Mouse (Mus musculus) heart, embryonic 10.5 days (tissue): ENCODE measurements around the gene Plb1. TPM values are rescaled to one million over a fixed set of nuclear protein-coding genes. Genes with fewer than 3 reads are reported as not detected.

Experiments
- DNase-seq: peaks from one replicate; pipeline ENCODE4 v3.0.0-alpha.2; 2017; ENCODE audit warnings: low spot score
- H3K27ac ChIP-seq: fragments of 300-500 bp; sonication (generic); 2 replicates; pipeline ENCODE4 v1.5.1; 2016; ENCODE audit warnings: mild to moderate bottlenecking
- H3K27me3 ChIP-seq: fragments of 300-500 bp; sonication (generic); 2 replicates; pipeline ENCODE4 v1.6.1; 2016; ENCODE audit warnings: mild to moderate bottlenecking; ENCODE audit not compliant: poor library complexity, insufficient read depth, severe bottlenecking
- H3K36me3 ChIP-seq: fragments of 300-500 bp; sonication (generic); 2 replicates; pipeline ENCODE4 v1.6.1; 2016; ENCODE audit warnings: mild to moderate bottlenecking, moderate library complexity
- H3K4me1 ChIP-seq: fragments of 300-500 bp; sonication (generic); 2 replicates; pipeline ENCODE4 v1.6.1; 2016; ENCODE audit warnings: mild to moderate bottlenecking
- H3K4me3 ChIP-seq: fragments of 300-500 bp; sonication (generic); 2 replicates; pipeline ENCODE4 v1.5.1; 2016; ENCODE audit warnings: mild to moderate bottlenecking, moderate library complexity
- H3K9me3 ChIP-seq: fragments of 300-500 bp; sonication (generic); 2 replicates; pipeline ENCODE4 v1.6.1; 2016; ENCODE audit warnings: mild to moderate bottlenecking, moderate library complexity
- WGBS: fragments of 180-500 bp; shearing (Covaris S2); methylation state at CpG from one replicate; pipeline ENCODE4 v1.1.7; 2016; 5-methylcytosine and 5-hydroxymethylcytosine counted together
- polyA plus RNA-seq: library from polyadenylated mRNA; unstranded; fragments of >200 nt; fragmentation: Nextera tagmentation; extraction: Ambion mirVana; gene quantifications from 2 replicates; pipeline ENCODE4 v1.2.1, GENCODE M21; 2016

The Plb1 gene
- polyA plus RNA-seq, 1 experiment from 2014 or later: 1.2 TPM

DNA sequence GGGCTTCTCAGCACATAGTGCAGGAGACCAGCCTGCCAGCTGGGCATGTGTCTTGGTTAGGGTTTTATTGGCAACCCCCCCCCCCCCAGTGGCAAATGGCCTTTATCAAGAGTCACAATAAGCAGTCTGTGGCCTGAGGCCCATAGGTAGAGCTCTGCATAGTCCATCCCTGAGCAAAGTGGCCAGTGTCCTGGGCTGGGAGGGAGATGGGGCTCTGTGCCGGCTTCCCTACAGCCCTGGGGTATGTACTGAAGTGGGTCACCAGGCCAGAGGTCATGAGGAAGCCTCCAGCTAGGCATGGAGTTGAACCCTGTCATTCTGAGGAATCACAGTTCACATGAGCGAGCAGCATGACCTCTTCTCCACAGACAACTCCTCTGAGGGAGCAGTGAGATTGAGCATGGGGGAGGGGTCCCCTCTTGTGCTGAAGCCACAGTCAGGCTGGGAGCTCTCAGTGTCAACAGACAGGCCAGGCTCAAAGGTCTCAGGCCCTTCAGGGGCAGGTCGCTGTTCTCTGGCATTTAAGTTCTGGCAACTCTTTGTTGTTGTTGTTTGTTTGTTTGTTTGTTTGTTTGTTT lies 79.2 kb downstream of the Plb1 start:
- DNase-seq: no peak
- H3K27ac ChIP-seq: no peak overlapping the region
- 54% methylated on average over 3 of the region's 3 CpGs for WGBS
- H3K4me1 ChIP-seq: peaks cover 31% of the 10 kb centered on the region
- no peaks in the 10 kb centered on the region for H3K36me3 ChIP-seq
- no peaks in the 10 kb centered on the region for H3K9me3 ChIP-seq
- no peaks in the 10 kb centered on the region for H3K27me3 ChIP-seq
- H3K4me3 ChIP-seq: no peak overlapping the region

DNA sequence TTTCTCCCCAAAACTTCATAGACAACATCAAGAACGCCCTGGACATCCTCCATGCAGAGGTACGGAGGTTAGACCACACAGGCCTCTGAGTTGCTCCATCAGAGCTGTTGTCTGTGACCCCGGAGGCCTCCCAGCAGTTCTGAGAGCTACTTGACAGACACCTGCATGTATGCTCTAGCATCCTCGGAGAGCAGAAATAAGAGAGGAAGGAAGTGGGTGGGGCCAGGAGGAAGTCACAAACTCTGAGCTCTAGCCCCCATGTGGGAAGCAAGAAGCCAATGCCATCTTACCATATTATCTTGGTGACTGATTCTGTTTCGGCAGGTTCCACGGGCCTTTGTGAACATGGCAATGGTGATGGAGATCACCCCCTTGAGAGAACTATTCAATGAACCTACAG lies 81.2 kb downstream of the Plb1 start:
- H3K4me1 ChIP-seq: peaks cover 26% of the 10 kb centered on the region
- H3K27me3 ChIP-seq: no peaks in the 10 kb centered on the region
- no peak overlapping the region for H3K4me3 ChIP-seq
- H3K27ac ChIP-seq: no peak overlapping the region
- DNase-seq: no peak
- no peaks in the 10 kb centered on the region for H3K9me3 ChIP-seq
- no peaks in the 10 kb centered on the region for H3K36me3 ChIP-seq
- WGBS: 78% methylated on average over 6 of the region's 6 CpGs

DNA sequence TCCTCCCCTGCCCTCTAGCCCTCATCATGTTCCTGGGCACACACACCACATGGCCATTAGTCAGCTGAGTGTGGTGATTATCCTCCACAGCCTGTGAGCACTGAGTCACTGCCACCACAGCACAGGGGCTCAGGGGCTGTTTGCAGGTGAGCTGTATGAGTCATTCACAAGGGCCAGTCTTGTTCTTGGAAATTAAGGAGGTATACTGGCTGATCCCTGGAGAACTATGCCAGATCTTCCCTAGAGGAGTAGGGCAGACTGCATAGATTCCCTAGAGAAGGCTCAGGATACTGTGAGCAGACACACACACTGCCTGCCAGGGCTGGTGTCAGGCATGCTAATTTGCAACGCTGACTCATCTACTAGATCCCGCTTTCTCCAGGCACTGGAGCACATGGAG lies 82.2 kb downstream of the Plb1 start:
- WGBS: 43% methylated on average over 2 of the region's 2 CpGs
- H3K4me3 ChIP-seq: no peak overlapping the region
- no peak overlapping the region for H3K27ac ChIP-seq
- H3K36me3 ChIP-seq: no peaks in the 10 kb centered on the region
- H3K27me3 ChIP-seq: no peaks in the 10 kb centered on the region
- peaks cover 26% of the 10 kb centered on the region for H3K4me1 ChIP-seq
- H3K9me3 ChIP-seq: no peaks in the 10 kb centered on the region
- DNase-seq: no peak

DNA sequence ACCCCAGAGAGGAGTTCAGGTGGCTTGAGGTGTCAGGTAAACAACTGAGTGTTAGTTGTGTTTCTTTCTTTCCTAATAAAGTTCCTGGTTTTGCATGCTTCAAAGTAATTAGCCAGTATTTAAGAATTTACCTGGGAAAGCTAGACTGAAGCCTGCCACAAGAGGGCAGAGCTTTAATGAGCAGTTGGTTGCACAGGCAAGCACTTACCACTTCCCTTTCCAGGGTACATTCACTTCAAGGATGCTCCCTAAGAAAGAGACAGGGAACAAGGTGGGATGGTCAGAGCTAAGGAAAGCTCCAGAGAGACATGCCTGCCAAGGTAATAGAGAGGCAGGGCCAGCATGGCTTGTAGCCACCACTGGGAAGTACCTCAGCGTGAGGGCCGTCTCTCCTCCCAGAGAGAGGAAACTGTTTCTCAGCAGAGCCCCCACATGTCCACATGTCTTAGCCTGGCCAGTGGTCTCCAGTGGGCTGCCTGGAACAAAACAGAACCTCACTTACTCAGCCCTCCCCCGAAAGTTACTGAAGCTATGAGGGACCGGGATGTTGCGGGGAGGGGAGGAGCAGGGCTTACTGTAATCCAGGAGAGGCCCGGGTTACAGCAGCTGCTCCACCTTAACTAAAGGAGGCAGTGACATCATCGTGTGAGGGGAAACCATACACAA lies 89.8 kb downstream of the Plb1 start:
- WGBS: 40% methylated on average over 7 of the region's 7 CpGs
- Histone ChIP-seq H3K36me3 (no peaks in the 10 kb centered on the region), H3K4me1 (peaks cover 6% of the 10 kb centered on the region), H3K4me3 (no peak overlapping the region), H3K27me3 (no peaks in the 10 kb centered on the region), H3K27ac (no peak overlapping the region; the same call in 1 of the 2 replicates), H3K9me3 (no peaks in the 10 kb centered on the region)
- DNase-seq: no peak

DNA sequence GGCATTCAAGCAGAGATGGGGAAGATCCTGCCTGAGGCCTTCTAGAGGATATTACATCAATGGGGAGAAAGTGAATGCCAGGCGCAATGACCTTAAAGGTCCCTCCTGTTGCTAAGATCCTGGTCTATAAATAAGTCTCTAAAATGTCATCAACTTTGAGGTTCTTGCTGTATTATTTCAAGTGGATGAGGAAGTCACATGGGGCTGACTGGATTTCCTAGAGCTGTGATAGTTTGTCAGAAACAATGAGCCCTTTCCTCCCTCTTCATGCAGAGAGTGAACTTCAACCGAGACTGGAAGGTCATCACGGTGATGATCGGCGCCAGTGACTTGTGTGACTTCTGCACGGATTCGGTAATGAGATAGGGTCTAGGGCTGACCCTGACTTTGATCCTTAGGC lies 95.6 kb downstream of the Plb1 start:
- Histone ChIP-seq H3K27me3 (no peaks in the 10 kb centered on the region), H3K27ac (no peak overlapping the region), H3K4me3 (no peak overlapping the region), H3K36me3 (no peaks in the 10 kb centered on the region), H3K9me3 (no peaks in the 10 kb centered on the region), H3K4me1 (peaks cover 9% of the 10 kb centered on the region)
- 69% methylated on average over 7 of the region's 7 CpGs for WGBS
- no peak for DNase-seq

DNA sequence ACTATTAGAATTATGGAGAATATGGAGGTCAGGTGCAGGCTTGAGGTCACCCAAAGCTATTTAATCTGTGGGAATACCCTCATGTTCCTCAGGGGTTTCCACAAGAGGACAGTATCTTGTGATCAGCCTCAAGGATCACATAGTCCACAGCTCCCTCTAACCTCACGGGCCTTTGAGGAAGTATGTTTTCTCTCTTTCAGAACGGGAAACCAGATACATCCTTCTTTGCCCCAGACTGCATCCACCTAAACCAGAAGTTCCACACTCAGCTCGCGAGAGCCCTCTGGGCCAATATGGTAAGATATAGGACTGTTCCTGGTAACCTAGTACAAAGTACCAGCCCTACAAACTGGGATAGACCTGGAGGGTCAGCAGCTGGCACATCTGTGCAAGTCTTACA lies 100.1 kb downstream of the Plb1 start:
- Histone ChIP-seq H3K27ac (no peak overlapping the region), H3K4me3 (no peak overlapping the region), H3K36me3 (no peaks in the 10 kb centered on the region), H3K9me3 (no peaks in the 10 kb centered on the region), H3K4me1 (peaks cover 52% of the 10 kb centered on the region), H3K27me3 (no peaks in the 10 kb centered on the region)
- 84% methylated on average over 4 of the region's 4 CpGs for WGBS
- no peak for DNase-seq

DNA sequence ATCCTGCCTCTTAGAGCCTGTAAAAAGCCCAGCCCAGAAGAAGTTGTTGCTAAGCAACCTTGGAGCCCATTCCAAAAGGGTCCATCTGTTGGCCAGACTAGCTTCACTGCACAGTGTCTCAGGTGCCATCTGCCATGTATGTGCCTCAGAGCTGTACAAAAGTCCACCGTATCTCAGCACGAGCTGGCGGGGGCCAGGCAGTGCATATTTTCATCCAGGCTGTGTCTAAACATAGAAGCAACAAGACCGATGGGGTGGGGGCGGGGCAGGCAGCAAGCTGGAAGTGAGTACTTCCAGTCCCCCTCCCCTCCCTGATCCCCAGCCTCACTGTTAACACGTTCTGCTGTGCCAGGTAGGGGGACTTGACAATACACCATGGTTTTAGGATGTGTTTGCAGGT lies 102.7 kb downstream of the Plb1 start:
- no peaks in the 10 kb centered on the region for H3K9me3 ChIP-seq
- H3K4me3 ChIP-seq: peak overlapping the region; percentile 6; the same call in 1 of the 2 replicates
- peak; percentile 87 for DNase-seq
- H3K27me3 ChIP-seq: no peaks in the 10 kb centered on the region
- peak overlapping the region; percentile 86 for H3K27ac ChIP-seq
- H3K36me3 ChIP-seq: no peaks in the 10 kb centered on the region
- WGBS: 34% methylated on average over 6 of the region's 6 CpGs
- H3K4me1 ChIP-seq: peaks cover 67% of the 10 kb centered on the region

DNA sequence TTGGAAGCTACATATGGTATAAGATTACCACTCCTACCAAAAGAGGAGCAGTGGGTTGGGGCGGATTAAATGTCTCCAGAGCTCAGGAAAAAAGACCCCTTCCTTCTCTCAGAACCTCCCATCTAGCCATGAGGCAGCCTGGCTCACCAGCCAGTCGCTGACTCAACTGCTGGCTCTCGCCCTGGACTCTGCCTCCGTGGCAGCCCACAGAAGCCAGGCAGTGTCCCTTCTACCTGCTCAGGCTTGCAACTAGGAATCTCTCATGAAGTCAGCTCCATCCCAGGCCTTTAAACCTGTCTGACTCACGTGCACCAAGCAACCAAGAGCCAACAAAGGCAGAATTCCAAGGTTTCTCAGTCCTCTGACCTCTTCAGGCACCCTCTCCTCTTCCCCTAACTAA lies 103.6 kb downstream of the Plb1 start:
- no peak overlapping the region for H3K4me3 ChIP-seq
- WGBS: 62% methylated on average over 5 of the region's 5 CpGs
- peaks cover 68% of the 10 kb centered on the region for H3K4me1 ChIP-seq
- no peaks in the 10 kb centered on the region for H3K9me3 ChIP-seq
- H3K27me3 ChIP-seq: no peaks in the 10 kb centered on the region
- no peak for DNase-seq
- no peaks in the 10 kb centered on the region for H3K36me3 ChIP-seq
- H3K27ac ChIP-seq: peak overlapping the region; percentile 86

DNA sequence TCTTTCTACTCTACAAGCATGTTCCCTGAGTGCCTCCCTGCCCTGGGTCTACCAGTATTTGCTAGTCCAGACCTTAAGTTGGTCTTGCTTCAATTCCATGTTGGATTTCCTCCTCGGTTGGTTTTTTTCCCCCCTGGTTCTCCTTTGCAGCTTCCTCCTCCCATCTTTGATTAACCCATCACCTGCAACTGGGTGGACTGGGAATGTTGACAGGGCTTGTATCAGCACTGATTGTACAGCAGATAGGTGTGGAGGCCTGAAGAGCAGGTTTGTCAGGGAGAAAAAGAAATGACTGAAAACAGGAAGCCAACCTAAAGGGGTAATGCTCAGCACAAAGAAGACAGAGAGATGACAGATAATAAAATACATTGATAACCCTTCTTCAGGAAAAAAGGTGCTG lies 104.8 kb downstream of the Plb1 start:
- no peaks in the 10 kb centered on the region for H3K36me3 ChIP-seq
- WGBS: 63% methylated on average over 1 of the region's 1 CpGs
- H3K4me3 ChIP-seq: no peak overlapping the region
- DNase-seq: no peak
- H3K27me3 ChIP-seq: no peaks in the 10 kb centered on the region
- peak overlapping the region; percentile 86; the same call in 1 of the 2 replicates for H3K27ac ChIP-seq
- H3K4me1 ChIP-seq: peaks cover 79% of the 10 kb centered on the region
- H3K9me3 ChIP-seq: no peaks in the 10 kb centered on the region

DNA sequence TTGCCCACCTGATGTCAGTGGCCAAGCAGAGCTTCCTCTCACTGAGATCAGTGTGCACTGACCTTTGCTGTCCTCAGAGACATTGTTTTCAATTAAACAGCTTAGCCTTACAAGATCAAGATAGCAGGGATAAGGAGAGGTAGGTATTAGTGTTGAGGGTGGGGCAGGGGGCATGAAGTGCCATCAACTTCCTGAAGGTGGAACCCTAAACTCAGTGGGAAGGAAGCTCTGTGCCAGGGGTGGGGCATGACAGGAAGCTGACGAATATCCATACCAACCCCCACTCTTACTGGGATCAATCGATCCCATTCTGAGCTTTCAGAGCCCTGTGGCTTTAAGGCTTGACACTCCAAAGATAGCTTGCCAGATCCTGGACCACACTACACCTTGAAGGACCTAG lies 105.8 kb downstream of the Plb1 start:
- no peaks in the 10 kb centered on the region for H3K27me3 ChIP-seq
- H3K4me1 ChIP-seq: peaks cover 85% of the 10 kb centered on the region
- H3K4me3 ChIP-seq: no peak overlapping the region
- 0 out of 2 replicates have a peak overlapping the region, but pooled peaks have one; percentile 19 for H3K27ac ChIP-seq
- DNase-seq: no peak
- 36% methylated on average over 2 of the region's 2 CpGs for WGBS
- no peaks in the 10 kb centered on the region for H3K9me3 ChIP-seq
- H3K36me3 ChIP-seq: no peaks in the 10 kb centered on the region

DNA sequence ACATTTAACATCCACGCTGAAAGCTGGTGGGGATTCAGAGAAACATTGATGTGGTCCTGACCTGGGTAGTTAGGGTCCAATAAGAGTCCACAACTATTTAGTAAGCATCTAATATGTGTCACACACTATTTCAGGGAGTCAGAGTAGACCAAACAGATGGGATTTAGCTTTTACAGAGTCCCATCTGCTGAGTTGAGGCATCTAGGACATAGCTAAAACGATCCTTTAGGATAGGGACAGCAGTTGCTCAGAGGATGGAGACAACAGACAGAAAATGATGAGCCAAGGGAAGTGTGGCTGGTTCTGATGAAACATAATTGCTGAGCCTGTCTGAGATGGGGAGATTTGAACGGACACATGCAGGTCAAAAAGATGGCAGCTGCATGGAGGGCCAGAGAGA lies 106.3 kb downstream of the Plb1 start:
- WGBS: 75% methylated on average over 3 of the region's 3 CpGs
- H3K4me3 ChIP-seq: no peak overlapping the region
- no peaks in the 10 kb centered on the region for H3K27me3 ChIP-seq
- no peak for DNase-seq
- no peaks in the 10 kb centered on the region for H3K36me3 ChIP-seq
- no peaks in the 10 kb centered on the region for H3K9me3 ChIP-seq
- peaks cover 82% of the 10 kb centered on the region for H3K4me1 ChIP-seq
- H3K27ac ChIP-seq: 0 out of 2 replicates have a peak overlapping the region, but pooled peaks have one; percentile 19

DNA sequence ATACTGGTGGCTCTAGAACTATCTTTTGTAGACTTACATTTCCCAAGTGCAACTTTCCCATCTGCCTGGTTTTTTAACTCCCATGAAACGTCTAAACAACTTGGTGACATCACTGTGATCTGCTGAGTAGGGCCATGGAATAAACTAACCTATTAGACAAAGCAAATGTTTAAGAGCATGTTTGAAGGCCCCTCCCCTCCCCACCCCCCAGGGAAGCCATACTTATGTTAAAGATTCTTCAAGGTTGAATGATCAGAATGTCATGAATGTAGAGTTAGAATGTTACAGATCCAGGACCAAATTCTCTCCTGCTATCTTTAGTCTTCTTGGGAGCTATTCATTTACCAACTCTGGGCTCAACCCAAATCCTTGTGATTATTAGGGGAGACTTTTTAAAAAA lies 107.7 kb downstream of the Plb1 start:
- peaks cover 74% of the 10 kb centered on the region for H3K4me1 ChIP-seq
- no peak for DNase-seq
- no peaks in the 10 kb centered on the region for H3K9me3 ChIP-seq
- H3K4me3 ChIP-seq: no peak overlapping the region
- no peaks in the 10 kb centered on the region for H3K27me3 ChIP-seq
- H3K36me3 ChIP-seq: no peaks in the 10 kb centered on the region
- no peak overlapping the region for H3K27ac ChIP-seq
- WGBS: 79% methylated on average over 1 of the region's 1 CpGs

DNA sequence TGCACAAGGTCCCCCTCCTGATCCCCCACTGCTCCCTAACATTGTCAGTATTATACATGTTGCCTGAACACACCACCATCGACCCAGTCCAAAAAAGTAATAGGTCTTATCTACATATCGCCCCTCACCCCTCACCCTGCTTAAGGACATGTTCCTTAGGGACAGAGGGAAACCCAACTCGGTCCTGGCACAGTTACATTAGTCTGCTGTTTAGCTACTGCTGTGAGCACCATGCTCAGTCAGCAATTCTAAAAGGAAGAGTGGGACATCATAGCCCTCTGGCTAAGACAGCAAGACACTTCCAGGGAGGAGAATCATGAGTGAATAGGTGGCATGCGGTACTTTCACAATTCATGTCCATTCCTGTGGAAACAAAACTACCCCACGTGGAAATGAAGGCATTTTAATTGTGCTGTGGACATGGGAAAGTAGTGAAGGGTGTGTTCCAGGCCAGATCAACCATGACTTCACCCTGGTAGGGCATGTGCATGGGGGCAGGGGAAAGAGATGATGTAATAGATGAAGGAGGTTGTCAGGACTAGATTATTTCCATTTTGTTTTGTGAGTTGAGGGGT lies 110.3 kb downstream of the Plb1 start:
- H3K4me1 ChIP-seq: peaks cover 65% of the 10 kb centered on the region
- no peaks in the 10 kb centered on the region for H3K9me3 ChIP-seq
- no peak for DNase-seq
- H3K27me3 ChIP-seq: no peaks in the 10 kb centered on the region
- 65% methylated on average over 5 of the region's 5 CpGs for WGBS
- H3K27ac ChIP-seq: peak overlapping the region; percentile 13; the same call in 1 of the 2 replicates
- no peak overlapping the region for H3K4me3 ChIP-seq
- H3K36me3 ChIP-seq: no peaks in the 10 kb centered on the region
